Mouse (Mus musculus): ENCODE measurements around the gene Sdk1.

DNA sequence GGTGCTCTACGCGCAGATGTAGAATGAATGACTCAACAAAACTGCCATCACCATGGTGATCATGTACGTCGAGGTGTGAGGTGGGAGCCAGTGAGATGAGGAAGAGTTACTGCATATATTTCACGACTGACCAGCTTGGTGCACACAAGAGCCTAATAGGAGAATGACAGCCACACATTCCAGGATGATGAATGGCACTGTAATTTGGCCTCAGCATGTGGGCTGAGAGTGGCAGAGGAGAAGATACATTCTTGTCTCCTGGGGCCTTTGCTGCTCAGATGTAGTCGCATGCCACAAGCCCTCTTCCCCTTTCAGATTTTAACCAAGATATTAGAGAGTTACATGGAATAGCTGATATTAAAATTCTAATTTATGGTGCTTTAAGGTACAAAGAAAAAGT, 264.0 kb downstream of the Sdk1 start:
- TF ChIP-seq GATA1 (IDR thresholded peaks at IDR 0.05; ENCODE audit: borderline replicate concordance, low read length) (no peak), FLI1 (IDR thresholded peaks at IDR 0.05; ENCODE audit: low read length) (no peak)

All from megakaryocyte, embryonic 14.5 days (primary cell).